Mouse (Mus musculus) CH12.LX (cell line): ENCODE measurements around the gene A330070K13Rik. TPM values are rescaled to one million over a fixed set of nuclear protein-coding genes. Genes with fewer than 3 reads are reported as not detected.
A peak's percentile ranks its signal among the peaks of the same experiment; 100 is the strongest.

Source experiments
- DNase-seq: peaks from one replicate; pipeline ENCODE4 v3.0.0-alpha.2; 2013; ENCODE audit errors: extremely low read depth
- H3K27ac ChIP-seq: 2 replicates; pipeline ENCODE4 v1.5.1; 2012; ENCODE audit warnings: low read depth, mild to moderate bottlenecking, control low read depth, moderate library complexity; ENCODE audit not compliant: insufficient read depth
- H3K27me3 ChIP-seq: replicated peaks from 2 replicates; pipeline ENCODE3; 2012; ENCODE audit warnings: inconsistent platforms
- H3K36me3 ChIP-seq, 2 experiments: replicated peaks in 1 of 2; 2 replicates each; pipeline versions ENCODE3 to v1.6.1; 2012; ENCODE audit warnings: inconsistent platforms in 1 of 2, low read length in 1 of 2, mild to moderate bottlenecking in 1 of 2, mixed read lengths in 1 of 2, moderate library complexity in 1 of 2; ENCODE audit not compliant: control insufficient read depth in 1 of 2, insufficient read depth in 1 of 2
- H3K4me1 ChIP-seq, 2 experiments: 2 replicates each; pipeline ENCODE4 v1.6.1; 2012; ENCODE audit warnings: inconsistent platforms in 1 of 2, moderate library complexity in 1 of 2; ENCODE audit not compliant: insufficient read depth in 2 of 2, control insufficient read depth in 1 of 2
- H3K4me2 ChIP-seq: 2 replicates; pipeline ENCODE4 v1.6.1; 2012; ENCODE audit warnings: low read depth, mild to moderate bottlenecking, control low read depth; ENCODE audit not compliant: poor library complexity, insufficient read depth, severe bottlenecking
- H3K4me3 ChIP-seq, 3 experiments: fragments of 150-350 bp in 1 of 3; sonication (generic) in 1 of 3; replicated peaks in 1 of 3; 2 replicates each; pipeline versions ENCODE3 to v1.5.1; 2011 to 2012; ENCODE audit warnings: low read depth in 2 of 3, low read length in 2 of 3, mild to moderate bottlenecking in 2 of 3, moderate library complexity in 2 of 3, control low read depth in 1 of 3, improper control_type of control experiment in 1 of 3, inconsistent platforms in 1 of 3, mixed read lengths in 1 of 3; ENCODE audit not compliant: poor library complexity in 1 of 3
- H3K79me2 ChIP-seq: replicated peaks from 2 replicates; pipeline ENCODE4 v1.6.1; 2012; ENCODE audit warnings: mild to moderate bottlenecking, moderate library complexity; ENCODE audit not compliant: control insufficient read depth, poor library complexity, insufficient read depth, severe bottlenecking; ENCODE audit errors: extremely low read depth
- H3K9ac ChIP-seq: 2 replicates; pipeline ENCODE4 v1.6.1; 2012; ENCODE audit warnings: low read depth, mild to moderate bottlenecking, control low read depth, moderate library complexity; ENCODE audit not compliant: insufficient read depth
- H3K9me3 ChIP-seq: replicated peaks from 2 replicates; pipeline ENCODE3; 2012; ENCODE audit warnings: low read length, inconsistent platforms, mixed read lengths
- CTCF ChIP-seq, 2 experiments: IDR thresholded peaks in 1 of 2; conservative IDR thresholded peaks in 1 of 2; 2 replicates each; pipeline ENCODE4 v1.5.1; 2011 to 2012; ENCODE audit warnings: low read depth in 2 of 2, low read length in 2 of 2, improper control_type of control experiment in 1 of 2, inconsistent platforms in 1 of 2, mild to moderate bottlenecking in 1 of 2, moderate library complexity in 1 of 2
- E2F4 ChIP-seq: IDR thresholded peaks from 2 replicates; pipeline ENCODE4 v1.6.1; 2011; ENCODE audit warnings: low read depth, low read length, improper control_type of control experiment; ENCODE audit not compliant: insufficient replicate concordance
- ELF1 ChIP-seq: IDR thresholded peaks from 2 replicates; pipeline ENCODE4 v1.6.1; 2014; ENCODE audit warnings: low read depth, mild to moderate bottlenecking, inconsistent platforms, low read length, improper control_type of control experiment
- ETS1 ChIP-seq: conservative IDR thresholded peaks from 2 replicates; pipeline ENCODE4 v1.6.1; 2012; ENCODE audit warnings: low read depth, mild to moderate bottlenecking, inconsistent platforms, low read length, improper control_type of control experiment, moderate library complexity
- HCFC1 ChIP-seq: IDR thresholded peaks from 2 replicates; pipeline ENCODE4 v1.6.1; 2012; ENCODE audit warnings: low read depth, mild to moderate bottlenecking, inconsistent platforms, low read length, improper control_type of control experiment
- IRF4 ChIP-seq: IDR thresholded peaks from 2 replicates; pipeline ENCODE4 v1.6.1; 2014; ENCODE audit warnings: low read depth, mild to moderate bottlenecking, inconsistent platforms, low read length, improper control_type of control experiment
- KAT2A ChIP-seq: IDR thresholded peaks from 2 replicates; pipeline ENCODE4 v1.6.1; 2012; ENCODE audit warnings: low read length, improper control_type of control experiment, inconsistent platforms; ENCODE audit not compliant: insufficient replicate concordance
- MAFK ChIP-seq: IDR thresholded peaks from 2 replicates; pipeline ENCODE4 v1.6.1; 2011; ENCODE audit warnings: low read length, improper control_type of control experiment; ENCODE audit not compliant: insufficient replicate concordance
- MAZ ChIP-seq: IDR thresholded peaks from 2 replicates; pipeline ENCODE4 v1.6.1; 2012; ENCODE audit warnings: low read depth, mild to moderate bottlenecking, inconsistent platforms, low read length, improper control_type of control experiment, moderate library complexity
- MXI1 ChIP-seq: IDR thresholded peaks from 2 replicates; pipeline ENCODE4 v1.6.1; 2011; ENCODE audit warnings: mild to moderate bottlenecking, low read depth, low read length, improper control_type of control experiment
- NRF1 ChIP-seq: IDR thresholded peaks from 2 replicates; pipeline ENCODE4 v1.6.1; 2014; ENCODE audit warnings: low read depth, mild to moderate bottlenecking, inconsistent platforms, low read length, improper control_type of control experiment, moderate library complexity
- POLR2AphosphoS2 ChIP-seq: IDR thresholded peaks from 2 replicates; pipeline ENCODE4 v1.6.1; 2011; ENCODE audit warnings: low read depth, low read length, improper control_type of control experiment
- RAD21 ChIP-seq: IDR thresholded peaks from 2 replicates; pipeline ENCODE4 v1.6.1; 2011; ENCODE audit warnings: low read depth, mild to moderate bottlenecking, low read length, improper control_type of control experiment, moderate library complexity
- RCOR1 ChIP-seq: conservative IDR thresholded peaks from 2 replicates; pipeline ENCODE4 v1.6.1; 2012; ENCODE audit warnings: low read depth, mild to moderate bottlenecking, inconsistent platforms, low read length, improper control_type of control experiment
- SMC3 ChIP-seq: IDR thresholded peaks from 2 replicates; pipeline ENCODE4 v1.6.1; 2011; ENCODE audit warnings: low read depth, low read length, improper control_type of control experiment
- UBTF ChIP-seq: IDR thresholded peaks from 2 replicates; pipeline ENCODE4 v1.6.1; 2012; ENCODE audit warnings: low read depth, mild to moderate bottlenecking, inconsistent platforms, low read length, improper control_type of control experiment, moderate library complexity
- USF1 ChIP-seq: IDR thresholded peaks from 2 replicates; pipeline ENCODE4 v1.6.1; 2014; ENCODE audit warnings: low read depth, mild to moderate bottlenecking, inconsistent platforms, low read length, improper control_type of control experiment
- USF2 ChIP-seq: conservative IDR thresholded peaks from 2 replicates; pipeline ENCODE4 v1.6.1; 2011; ENCODE audit warnings: low read depth, low read length, improper control_type of control experiment
- ZC3H11A ChIP-seq: IDR thresholded peaks from 2 replicates; pipeline ENCODE4 v1.6.1; 2012; ENCODE audit warnings: low read depth, mild to moderate bottlenecking, inconsistent platforms, low read length, improper control_type of control experiment
- ZKSCAN1 ChIP-seq: IDR thresholded peaks from 2 replicates; pipeline ENCODE4 v1.6.1; 2012; ENCODE audit warnings: low read depth, inconsistent platforms, low read length, improper control_type of control experiment, borderline replicate concordance
- ZMIZ1 ChIP-seq: IDR thresholded peaks from 2 replicates; pipeline ENCODE4 v1.6.1; 2012; ENCODE audit warnings: low read depth, mild to moderate bottlenecking, inconsistent platforms, low read length, improper control_type of control experiment
- dilution Hi-C: fragments of 300-500 bp; cut with MboI; formaldehyde crosslinking; loops from 2 replicates; pipeline ENCODE4 v1.14.3; 2020; ENCODE audit warnings: low sequenced_read_pairs; ENCODE audit not compliant: extremely low pct_unique_long_range_greater_than_20kb, extremely low pct_ligation_motif_present
- in situ Hi-C: fragments of 300-500 bp; cut with MboI; formaldehyde crosslinking; loops from 3 replicates; pipeline ENCODE4 v1.14.3; 2019; ENCODE audit warnings: low sequenced_read_pairs, low pct_ligation_motif_present, low pct_unique_long_range_greater_than_20kb, mixed read lengths
- polyA plus RNA-seq: library from polyadenylated mRNA; unstranded; fragments of >175 nt; gene quantifications from 2 replicates; pipeline ENCODE4 v1.2.1, GENCODE M21; 2012; ENCODE audit warnings: low read depth; ENCODE audit not compliant: insufficient read length
- total RNA-seq, 2 experiments: library from RNA; depleted of rRNA; stranded (reverse); fragments of 300-350 nt in 1 of 2; fragments of >200 nt in 1 of 2; gene quantifications; 2 replicates each; pipeline ENCODE4 v1.2.3; 2012 to 2014

A330070K13Rik gene
- total and polyA plus RNA-seq, 3 experiments = not detected

DNA sequence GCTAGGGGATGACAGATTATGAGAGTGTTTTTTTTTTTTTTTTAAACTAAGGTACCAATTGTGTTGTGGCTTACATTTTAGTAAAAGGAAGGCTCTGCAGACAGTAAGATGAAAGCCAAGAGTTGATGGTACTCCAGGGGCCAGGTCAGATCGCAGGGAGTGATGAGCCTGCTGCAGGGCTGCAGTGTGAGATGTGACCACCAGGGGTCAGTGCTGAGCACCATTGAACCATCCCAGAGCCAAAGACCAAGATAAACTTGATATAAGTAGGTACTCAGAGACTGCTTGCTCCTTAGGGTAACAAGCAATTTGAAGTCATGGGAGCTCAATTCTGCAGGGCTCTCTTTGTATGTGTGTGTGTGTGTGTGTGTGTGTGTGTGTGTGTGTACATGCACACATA, 20.8 kb upstream of the A330070K13Rik start:
- DNase-seq = peak; percentile 41
- Histone ChIP-seq H3K9me3 (peaks cover 24% of the 10 kb centered on the region), H3K27me3 (no peaks in the 10 kb centered on the region), H3K9ac (no peak overlapping the region), H3K4me1 (no peaks in the 10 kb centered on the region), H3K4me3 (no peak overlapping the region), H3K27ac (no peak overlapping the region), H3K4me2 (no peak overlapping the region), H3K79me2 (no peaks in the 10 kb centered on the region), H3K36me3 (no peaks in the 10 kb centered on the region)
- in situ Hi-C loops = loop anchor here (10.0 kb wide), 1 partner anchor 450 kb away; no protein-coding TSS in a partner anchor
- TF ChIP-seq CTCF (conservative IDR thresholded peaks at IDR 0.05 in 1 of 2, IDR thresholded peaks at IDR 0.05 in 1 of 2; ENCODE audit: low read depth in 2 of 2, low read length in 2 of 2) (peak; percentile 82 to 83), SMC3 (peak; percentile 85), RAD21 (peak; percentile 57), ZC3H11A (0 out of 2 replicates have a peak, but pooled peaks have one; percentile 17), RCOR1 (no peak)
- dilution Hi-C loops = no loop called here

GRCm38 (mm10) chr5:130400136-130400917, 15.9 kb upstream of the A330070K13Rik start:
- Histone ChIP-seq H3K36me3 (no peaks in the 10 kb centered on the region), H3K9me3 (peaks cover 35% of the 10 kb centered on the region), H3K27ac (no peak overlapping the region), H3K4me3 (no peak overlapping the region), H3K4me2 (no peak overlapping the region), H3K4me1 (no peaks in the 10 kb centered on the region), H3K27me3 (peaks cover 1% of the 10 kb centered on the region), H3K79me2 (no peaks in the 10 kb centered on the region), H3K9ac (no peak overlapping the region)
- DNase-seq = no peak
- no peak for TF ChIP-seq MAFK
- no peak for TF ChIP-seq USF2
- TF ChIP-seq NRF1 = no peak
- no peak for TF ChIP-seq ETS1
- TF ChIP-seq ZMIZ1 = no peak
- in situ Hi-C loops = loop anchor here (10.0 kb wide), 1 partner anchor 454 kb away; no protein-coding TSS in a partner anchor
- dilution Hi-C loops = no loop called here

- H3K27me3 ChIP-seq = peaks cover 1% of the 10 kb centered on the region
- dilution Hi-C loops (no loop called here), in situ Hi-C loops (no loop called here)
- H3K4me2 ChIP-seq = no peak overlapping the region
- H3K27ac ChIP-seq = no peak overlapping the region
- TF ChIP-seq ZKSCAN1 = no peak
- no peak for TF ChIP-seq ELF1
- TF ChIP-seq POLR2AphosphoS2 = no peak
- TF ChIP-seq KAT2A = no peak
- TF ChIP-seq E2F4 = no peak
- no peak for TF ChIP-seq MAZ
- no peak for TF ChIP-seq UBTF
- TF ChIP-seq NRF1 = no peak
- no peak for TF ChIP-seq IRF4
- no peak for TF ChIP-seq HCFC1
- no peak for TF ChIP-seq MXI1
- no peak for TF ChIP-seq USF1
- no peak for TF ChIP-seq ETS1
- H3K9ac ChIP-seq = no peak overlapping the region
- no peaks in the 10 kb centered on the region for H3K4me1 ChIP-seq
- H3K4me3 ChIP-seq = no peak overlapping the region
- no peaks in the 10 kb centered on the region for H3K36me3 ChIP-seq
- no peaks in the 10 kb centered on the region for H3K79me2 ChIP-seq
- DNase-seq = no peak
- H3K9me3 ChIP-seq = peaks cover 20% of the 10 kb centered on the region
Observed at GRCm38 (mm10) chr5:130395142-130395541, 10.7 kb upstream of the A330070K13Rik start.
